Mouse (Mus musculus) lung, postnatal 0 days (tissue): ENCODE results near the gene Pafah2. TPM values are rescaled to one million over a fixed set of nuclear protein-coding genes. Genes with fewer than 3 reads are reported as not detected.

Experiments
- ATAC-seq: fragments of 200-750 bp; cut with Nextera tagmentation; 2 replicates; pipeline ENCODE4 v1.8.0; 2017; ENCODE audit warnings: moderate library complexity
- DNase-seq: peaks from one replicate; pipeline ENCODE4 v3.0.0-alpha.2; 2016; ENCODE audit warnings: low spot score
- H3K27ac ChIP-seq: fragments of 300-500 bp; sonication (generic); 2 replicates; pipeline ENCODE4 v1.5.1; 2014; ENCODE audit warnings: antibody characterized with exemption, mild to moderate bottlenecking, low read length, mixed read lengths
- H3K27me3 ChIP-seq: fragments of 300-500 bp; sonication (generic); replicated peaks from 2 replicates; pipeline ENCODE4 v1.6.1; 2014; ENCODE audit warnings: low read length, mixed read lengths; ENCODE audit not compliant: insufficient read depth
- H3K36me3 ChIP-seq: fragments of 300-500 bp; sonication (generic); 2 replicates; pipeline ENCODE4 v1.6.1; 2014; ENCODE audit warnings: low read length, mixed read lengths; ENCODE audit not compliant: insufficient read depth
- H3K4me1 ChIP-seq: fragments of 300-500 bp; sonication (generic); 2 replicates; pipeline ENCODE4 v1.6.1; 2014; ENCODE audit warnings: antibody characterized with exemption, low read depth, low read length, mixed read lengths; ENCODE audit not compliant: insufficient read depth
- H3K4me2 ChIP-seq: fragments of 300-500 bp; sonication (generic); replicated peaks from 2 replicates; pipeline ENCODE4 v1.6.1; 2014; ENCODE audit warnings: low read depth, mild to moderate bottlenecking, low read length, moderate library complexity, mixed read lengths
- H3K4me3 ChIP-seq: fragments of 300-500 bp; sonication (generic); 2 replicates; pipeline ENCODE4 v1.5.1; 2014; ENCODE audit warnings: low read depth, low read length
- H3K9ac ChIP-seq: fragments of 300-500 bp; sonication (generic); replicated peaks from 2 replicates; pipeline ENCODE4 v1.6.1; 2014; ENCODE audit warnings: low read depth, mild to moderate bottlenecking
- H3K9me3 ChIP-seq: fragments of 300-500 bp; sonication (generic); 2 replicates; pipeline ENCODE4 v1.6.1; 2016; ENCODE audit warnings: low read length, mixed read lengths
- CTCF ChIP-seq: IDR thresholded peaks from 2 replicates; pipeline ENCODE4 v1.5.1; 2016; ENCODE audit warnings: antibody characterized with exemption, mild to moderate bottlenecking
- EP300 ChIP-seq: IDR thresholded peaks from 2 replicates; pipeline ENCODE4 v1.6.1; 2016; ENCODE audit warnings: antibody characterized with exemption, mild to moderate bottlenecking, control low read depth
- WGBS: fragments of 180-500 bp; shearing (Covaris S2); extraction: QIAGEN DNeasy Blood & Tissue Kit; methylation state at CpG from one replicate; pipeline ENCODE4 v1.1.7; 2014; 5-methylcytosine and 5-hydroxymethylcytosine counted together
- microRNA-seq: library from miRNA; unstranded; fragments of <30 nt; microRNA quantifications from one replicate; pipeline ENCODE4, GENCODE M21; 2016
- polyA plus RNA-seq: library from polyadenylated mRNA; unstranded; fragments of >200 nt; fragmentation: Nextera tagmentation; extraction: Ambion mirVana; gene quantifications from 2 replicates; pipeline ENCODE4 v1.2.1, GENCODE M21; 2015

Pafah2 gene
- polyA plus RNA-seq, 1 experiment from 2014 or later, result 14.1 TPM

DNA sequence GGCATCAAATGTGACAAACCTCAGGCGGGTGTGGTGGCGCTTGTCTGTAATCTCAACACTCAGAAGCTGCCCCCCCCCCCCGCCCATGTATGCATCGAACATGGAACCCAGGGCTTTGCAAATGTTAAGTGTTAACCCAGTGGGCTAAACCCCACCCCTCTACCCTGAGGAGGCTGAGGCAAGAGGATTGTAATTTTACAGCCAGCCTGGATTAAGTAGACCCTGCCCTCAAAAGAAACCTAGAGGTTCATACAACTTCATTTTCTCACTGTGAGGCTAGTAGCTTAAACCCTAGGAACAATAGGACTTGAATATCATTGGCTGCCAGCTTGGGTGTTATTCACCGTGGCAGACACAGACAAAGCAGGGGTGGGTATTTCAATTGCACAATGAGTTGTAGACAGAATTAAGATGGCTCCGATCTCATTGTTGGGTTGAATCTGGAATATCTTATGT is 73.2 kb downstream of the Pafah2 start:
- TF ChIP-seq EP300 (no peak), CTCF (no peak)
- H3K4me3 ChIP-seq, result peak overlapping the region; percentile 79
- H3K27me3 ChIP-seq, result no peaks in the 10 kb centered on the region
- H3K4me2 ChIP-seq, result peak overlapping the region; percentile 99
- 0 out of 2 replicates have a peak overlapping the region, but pooled peaks have one; percentile 27 for H3K27ac ChIP-seq
- H3K36me3 ChIP-seq, result no peaks in the 10 kb centered on the region
- ATAC-seq (no peak), DNase-seq (no peak)
- H3K4me1 ChIP-seq, result no peaks in the 10 kb centered on the region; the same call in 1 of the 2 replicates
- no peaks in the 10 kb centered on the region for H3K9me3 ChIP-seq
- 9% methylated on average over 6 of the region's 6 CpGs for WGBS
- H3K9ac ChIP-seq, result 0 out of 2 replicates have a peak overlapping the region, but pooled peaks have one; percentile 6

DNA sequence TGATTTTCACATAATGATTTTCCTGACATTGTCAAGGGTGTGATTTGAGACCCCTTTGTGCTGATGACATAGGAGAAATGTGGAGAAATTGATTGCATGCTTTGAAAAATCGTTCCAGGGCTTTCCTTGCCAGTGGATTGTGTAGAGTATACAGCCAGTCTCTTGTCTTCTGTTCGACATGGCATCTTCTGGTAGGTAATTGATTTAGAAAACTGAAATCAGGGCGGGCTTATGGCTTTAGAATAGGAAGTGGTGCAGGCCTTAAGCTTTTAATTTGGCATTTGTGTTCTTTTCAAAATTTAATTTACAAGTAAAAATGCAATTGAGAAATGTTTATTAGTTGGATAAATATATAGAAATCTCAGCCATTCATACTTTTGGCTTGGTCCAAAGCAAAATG is 73.9 kb downstream of the Pafah2 start:
- no peaks in the 10 kb centered on the region for H3K9me3 ChIP-seq
- DNase-seq (no peak), ATAC-seq (no peak)
- H3K9ac ChIP-seq, result no peak overlapping the region
- 52% methylated on average over 3 of the region's 3 CpGs for WGBS
- no peak overlapping the region for H3K4me2 ChIP-seq
- TF ChIP-seq EP300, result no peak
- no peak for TF ChIP-seq CTCF
- no peaks in the 10 kb centered on the region for H3K36me3 ChIP-seq
- H3K27ac ChIP-seq, result no peak overlapping the region
- no peak overlapping the region for H3K4me3 ChIP-seq
- no peaks in the 10 kb centered on the region for H3K27me3 ChIP-seq
- H3K4me1 ChIP-seq, result no peaks in the 10 kb centered on the region; the same call in 1 of the 2 replicates

DNA sequence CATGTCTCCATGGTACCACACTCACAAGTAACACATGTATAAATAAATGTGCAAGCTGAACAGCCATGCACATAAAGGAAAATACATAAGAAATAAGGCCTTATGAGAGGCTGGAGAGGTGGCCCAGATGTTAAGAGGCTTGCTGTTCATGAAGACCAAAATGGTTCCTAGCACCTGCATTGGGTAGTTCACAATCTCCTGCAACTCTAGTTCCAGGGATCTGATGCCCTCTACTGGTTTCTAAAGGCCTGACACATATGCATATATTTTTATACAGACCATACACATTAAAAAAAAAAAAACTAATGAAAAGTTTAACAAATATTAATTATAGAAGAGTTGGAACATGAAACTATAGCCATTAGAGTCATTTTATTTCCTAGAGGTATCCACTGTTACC is 75.3 kb downstream of the Pafah2 start:
- H3K27me3 ChIP-seq, result no peaks in the 10 kb centered on the region
- no peaks in the 10 kb centered on the region for H3K36me3 ChIP-seq
- no peak overlapping the region for H3K27ac ChIP-seq
- no peak overlapping the region for H3K4me3 ChIP-seq
- H3K9me3 ChIP-seq, result no peaks in the 10 kb centered on the region
- H3K4me1 ChIP-seq, result no peaks in the 10 kb centered on the region; the same call in 1 of the 2 replicates
- H3K9ac ChIP-seq, result no peak overlapping the region
- no peak overlapping the region for H3K4me2 ChIP-seq
- no peak for ATAC-seq
- DNase-seq, result no peak
- TF ChIP-seq EP300 (no peak), CTCF (peak; percentile 57)

DNA sequence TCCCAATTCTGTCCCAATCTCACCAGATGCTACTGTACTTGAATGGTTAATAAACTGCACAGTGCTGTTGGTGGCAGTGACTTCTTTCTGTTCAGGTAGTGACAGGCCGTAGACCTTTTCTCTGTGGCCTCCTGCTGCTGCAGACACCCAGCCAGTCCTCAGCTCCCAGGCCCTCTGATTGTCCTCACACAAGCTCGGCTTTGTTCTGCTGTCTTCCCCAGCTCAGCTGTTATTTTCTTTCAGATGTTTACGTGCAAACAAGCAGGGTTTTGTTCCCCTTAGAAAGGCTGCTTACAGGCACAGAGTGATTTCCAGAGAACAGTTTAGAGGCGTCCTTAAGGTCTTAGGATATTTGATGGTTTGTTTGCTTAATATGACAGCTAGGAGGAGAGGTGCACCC is 77.6 kb downstream of the Pafah2 start:
- Histone ChIP-seq H3K4me2 (no peak overlapping the region), H3K27me3 (no peaks in the 10 kb centered on the region), H3K4me3 (no peak overlapping the region), H3K9ac (no peak overlapping the region), H3K27ac (no peak overlapping the region), H3K9me3 (no peaks in the 10 kb centered on the region), H3K4me1 (no peaks in the 10 kb centered on the region; the same call in 1 of the 2 replicates), H3K36me3 (no peaks in the 10 kb centered on the region)
- no peak for ATAC-seq
- WGBS, result 83% methylated on average over 4 of the region's 4 CpGs
- DNase-seq, result no peak
- TF ChIP-seq CTCF (no peak), EP300 (no peak)

DNA sequence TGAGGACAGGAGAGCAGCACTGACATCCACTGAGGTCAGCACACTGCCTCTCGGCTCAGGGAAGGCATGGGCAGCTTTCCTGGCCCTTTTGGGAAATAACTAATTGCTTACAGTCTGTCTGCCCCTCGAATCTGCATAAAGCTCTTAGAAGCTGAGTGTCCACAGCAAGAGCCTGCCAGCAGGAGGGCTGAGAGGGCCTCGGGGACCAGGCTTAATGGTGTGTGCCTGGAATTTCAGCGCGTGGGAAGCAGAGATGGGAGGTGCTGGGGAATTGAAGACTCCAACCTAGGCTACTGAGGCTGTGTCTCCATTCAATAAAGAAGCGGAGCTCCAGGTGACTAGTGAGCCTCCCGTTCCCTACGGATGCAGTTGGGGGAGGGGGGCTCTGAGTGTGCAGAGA is 78.1 kb downstream of the Pafah2 start:
- ATAC-seq (no peak), DNase-seq (no peak)
- H3K9me3 ChIP-seq, result no peaks in the 10 kb centered on the region
- H3K27ac ChIP-seq, result no peak overlapping the region
- H3K4me1 ChIP-seq, result no peaks in the 10 kb centered on the region; the same call in 1 of the 2 replicates
- H3K9ac ChIP-seq, result no peak overlapping the region
- H3K27me3 ChIP-seq, result no peaks in the 10 kb centered on the region
- TF ChIP-seq CTCF (no peak), EP300 (no peak)
- WGBS, result 74% methylated on average over 8 of the region's 8 CpGs
- H3K36me3 ChIP-seq, result no peaks in the 10 kb centered on the region
- H3K4me3 ChIP-seq, result no peak overlapping the region
- no peak overlapping the region for H3K4me2 ChIP-seq

DNA sequence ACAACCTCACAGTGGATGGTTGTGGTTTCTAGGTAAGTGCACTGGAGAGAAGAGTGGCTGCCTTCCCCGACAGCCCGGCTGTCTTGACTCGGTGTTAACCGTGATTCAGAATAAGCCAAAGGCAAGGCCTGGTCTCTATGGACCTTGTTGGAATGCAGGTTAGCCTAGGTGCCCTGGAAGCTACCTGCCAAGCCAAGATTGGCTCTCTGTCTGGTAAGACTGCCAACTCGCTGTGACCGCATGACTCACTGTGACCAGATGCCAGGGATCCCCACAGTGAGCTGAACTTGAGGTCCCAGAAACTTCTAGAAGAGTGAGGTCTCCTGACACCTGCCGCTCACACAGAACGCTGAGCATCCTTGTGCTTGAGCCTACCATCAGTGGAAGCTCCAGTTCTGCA is 80.8 kb downstream of the Pafah2 start:
- no peak for TF ChIP-seq EP300
- no peak for TF ChIP-seq CTCF

More for the DNA sequence above, 80.8 kb downstream of the Pafah2 start:
- Histone ChIP-seq H3K9ac (no peak overlapping the region), H3K27ac (no peak overlapping the region), H3K4me1 (no peaks in the 10 kb centered on the region), H3K36me3 (no peaks in the 10 kb centered on the region), H3K9me3 (no peaks in the 10 kb centered on the region), H3K4me3 (no peak overlapping the region), H3K27me3 (no peaks in the 10 kb centered on the region), H3K4me2 (no peak overlapping the region)
- DNase-seq, result peak; percentile 42
- peak; percentile 20 for ATAC-seq
- WGBS, result 75% methylated on average over 8 of the region's 8 CpGs

Small RNA genes lying within 50 kb of the gene (microRNA-seq; reads per million reads assigned to microRNA genes)
- gene Gm23634, result not detected

Other genes with a start within 250 kb of the Pafah2 start
- 36.6 and 74.1 TPM in 2 replicates for gene Cep85, start 209.2 kb upstream of the Pafah2 start, polyA plus RNA-seq
- gene Gm7534, start 193.3 kb upstream of the Pafah2 start, polyA plus RNA-seq, result not detected in 2 replicates
- gene Catsper4, start 168.9 kb upstream of the Pafah2 start, polyA plus RNA-seq, result 0.25 and 0.33 TPM in 2 replicates
- 11.9 and 13.0 TPM in 2 replicates for gene Cnksr1, start 157.9 kb upstream of the Pafah2 start, polyA plus RNA-seq
- gene E130218I03Rik, start 152.7 kb upstream of the Pafah2 start, polyA plus RNA-seq, result 0.31 TPM in 1 of 2 replicates, not detected in the other
- 9.0 and 9.2 TPM in 2 replicates for gene Zfp593, start 150.7 kb upstream of the Pafah2 start, polyA plus RNA-seq
- not detected in 2 replicates for gene Gm30191, start 149.4 kb upstream of the Pafah2 start, polyA plus RNA-seq
- 23.6 and 24.5 TPM in 2 replicates for gene Grrp1, start 142.2 kb upstream of the Pafah2 start, polyA plus RNA-seq
- 9.9 and 10.0 TPM in 2 replicates for gene Pdik1l, start 108.4 kb upstream of the Pafah2 start, polyA plus RNA-seq
- gene Trim63, start 81.2 kb upstream of the Pafah2 start, polyA plus RNA-seq, result 0.75 and 1.3 TPM in 2 replicates
- gene Slc30a2, start 53.1 kb upstream of the Pafah2 start, polyA plus RNA-seq, result 0.79 and 1.1 TPM in 2 replicates
- gene Extl1, start 12.5 kb upstream of the Pafah2 start, polyA plus RNA-seq, result 0.82 and 1.3 TPM in 2 replicates
- gene Stmn1, start 72.0 kb downstream of the Pafah2 start, polyA plus RNA-seq, result 260 and 357 TPM in 2 replicates
- gene Paqr7, start 100.4 kb downstream of the Pafah2 start, polyA plus RNA-seq, result 27.5 and 33.0 TPM in 2 replicates
- gene Aunip, start 114.7 kb downstream of the Pafah2 start, polyA plus RNA-seq, result 0.84 and 1.6 TPM in 2 replicates
- gene Mtfr1l, start 139.1 kb downstream of the Pafah2 start, polyA plus RNA-seq, result 169 and 188 TPM in 2 replicates
- 13.6 and 17.7 TPM in 2 replicates for gene Selenon, start 155.8 kb downstream of the Pafah2 start, polyA plus RNA-seq